Mouse (Mus musculus) splenic B cell, adult 2 months (primary cell): Measurements from ENCODE around the gene Prnp.

Source experiments
- DNase-seq: peaks from one replicate; pipeline ENCODE4 v3.0.0-alpha.2; 2011; ENCODE audit warnings: low read depth, low spot score
- H3K27me3 ChIP-seq: 2 replicates; pipeline ENCODE4 v1.6.1; 2012; ENCODE audit warnings: mild to moderate bottlenecking, low read length, moderate library complexity, mixed read lengths; ENCODE audit not compliant: control insufficient read depth, poor library complexity, insufficient read depth, severe bottlenecking
- H3K36me3 ChIP-seq: 2 replicates; pipeline ENCODE4 v1.6.1; 2012; ENCODE audit warnings: mild to moderate bottlenecking, low read length, moderate library complexity, mixed read lengths; ENCODE audit not compliant: control insufficient read depth, poor library complexity, insufficient read depth, severe bottlenecking

The Prnp gene

GRCm38 (mm10) chr2:131896011-131896410 lies 13.7 kb upstream of the Prnp start:
- Histone ChIP-seq H3K27me3 (no peaks in the 10 kb centered on the region), H3K36me3 (no peaks in the 10 kb centered on the region)
- no peak for DNase-seq

DNA sequence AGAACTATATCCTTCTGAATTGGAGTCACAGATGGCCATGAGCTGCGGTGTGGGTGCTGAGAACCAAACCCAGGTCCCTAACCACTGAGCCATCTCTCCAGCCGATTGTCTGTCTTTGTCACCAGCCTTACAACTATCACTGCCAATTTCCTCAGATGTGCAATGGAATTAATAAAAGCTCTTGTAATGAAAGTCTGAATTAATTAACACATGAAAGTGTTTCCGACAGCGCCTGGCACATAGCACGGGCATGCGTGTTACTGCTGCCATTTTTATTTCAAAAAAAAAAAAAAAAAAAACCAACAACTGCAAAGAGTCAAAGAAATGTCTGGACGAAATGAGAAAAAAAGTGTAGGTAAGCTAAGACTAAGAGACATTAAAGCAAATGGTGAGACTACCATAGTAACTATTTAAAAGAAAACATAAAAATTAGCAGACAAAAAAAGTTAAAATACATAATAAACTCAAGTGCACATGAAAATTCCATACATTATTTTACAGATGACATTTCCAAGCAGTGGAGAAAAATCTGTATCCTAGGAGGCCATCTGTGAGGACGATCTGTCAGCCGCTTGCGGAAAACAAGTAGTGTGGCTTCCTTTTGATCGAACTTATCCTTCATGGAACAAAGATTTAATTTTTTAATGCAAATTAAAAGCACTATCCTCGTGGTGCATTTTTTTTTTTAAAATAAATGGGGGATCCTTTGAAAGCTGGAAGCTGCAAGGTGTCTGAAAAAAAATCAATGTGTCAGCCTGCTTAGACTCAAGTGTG lies 12.2 kb upstream of the Prnp start:
- Histone ChIP-seq H3K27me3 (no peaks in the 10 kb centered on the region), H3K36me3 (no peaks in the 10 kb centered on the region)
- DNase-seq = no peak

- Histone ChIP-seq H3K27me3 (no peaks in the 10 kb centered on the region), H3K36me3 (no peaks in the 10 kb centered on the region)
- no peak for DNase-seq
Observed at GRCm38 (mm10) chr2:131902423-131902822, 7.3 kb upstream of the Prnp start.

- H3K36me3 ChIP-seq = no peaks in the 10 kb centered on the region
- DNase-seq = no peak
Observed at GRCm38 (mm10) chr2:131902867-131903266, 6.9 kb upstream of the Prnp start.

GRCm38 (mm10) chr2:131905025-131905424 lies 4.7 kb upstream of the Prnp start:
- no peaks in the 10 kb centered on the region for H3K36me3 ChIP-seq
- DNase-seq = no peak
- no peaks in the 10 kb centered on the region for H3K27me3 ChIP-seq

More at GRCm38 (mm10) chr2:131902867-131903266, 6.9 kb upstream of the Prnp start:
- H3K27me3 ChIP-seq = no peaks in the 10 kb centered on the region

- DNase-seq = no peak
- no peaks in the 10 kb centered on the region for H3K27me3 ChIP-seq
- no peaks in the 10 kb centered on the region for H3K36me3 ChIP-seq
Observed at GRCm38 (mm10) chr2:131905776-131906175, 4.0 kb upstream of the Prnp start.

DNA sequence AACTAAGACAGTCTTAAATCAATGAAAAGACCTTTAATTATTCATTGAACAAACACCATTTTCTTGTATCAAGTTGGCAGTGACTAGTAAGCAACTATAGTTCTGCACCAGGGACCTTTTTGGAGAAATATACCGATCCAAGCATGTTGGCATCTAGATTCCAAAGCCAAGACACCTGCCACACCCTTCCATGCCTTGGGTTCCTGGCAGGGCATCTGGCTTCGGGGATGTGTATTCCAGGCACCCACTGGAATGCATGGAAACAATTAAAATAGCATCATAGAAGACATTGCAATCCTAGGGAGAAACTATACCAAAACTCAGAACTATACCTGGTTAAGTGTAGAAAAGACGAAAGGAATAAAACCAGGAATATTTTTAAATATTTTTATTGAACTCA lies 3.5 kb upstream of the Prnp start:
- no peak for DNase-seq
- Histone ChIP-seq H3K27me3 (no peaks in the 10 kb centered on the region), H3K36me3 (no peaks in the 10 kb centered on the region)

DNA sequence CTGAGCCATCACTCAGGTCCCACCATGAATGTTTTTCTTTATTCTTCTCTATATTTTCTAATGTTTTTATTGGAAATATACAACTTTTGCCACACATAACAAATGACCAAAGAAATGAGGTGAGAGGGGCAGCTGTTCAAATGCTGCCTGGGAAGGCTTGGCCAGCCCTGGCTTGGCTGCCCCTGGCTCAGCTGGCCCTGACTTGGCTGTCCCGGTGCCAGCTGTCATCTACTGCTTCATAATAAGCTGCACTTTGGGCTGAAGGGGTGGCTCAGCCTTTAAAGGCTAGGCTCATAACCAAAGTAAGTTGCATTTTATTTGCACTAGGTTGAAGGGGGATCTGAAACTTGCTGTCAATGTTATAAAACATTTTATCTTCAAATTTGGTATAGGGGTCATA lies 2.9 kb upstream of the Prnp start:
- no peaks in the 10 kb centered on the region for H3K27me3 ChIP-seq
- no peak for DNase-seq
- no peaks in the 10 kb centered on the region for H3K36me3 ChIP-seq

GRCm38 (mm10) chr2:131907311-131907710 lies 2.4 kb upstream of the Prnp start:
- Histone ChIP-seq H3K36me3 (no peaks in the 10 kb centered on the region), H3K27me3 (no peaks in the 10 kb centered on the region)
- DNase-seq = no peak

GRCm38 (mm10) chr2:131908351-131908861 lies 1.3 kb upstream of the Prnp start:
- DNase-seq = no peak
- H3K27me3 ChIP-seq = no peaks in the 10 kb centered on the region
- no peaks in the 10 kb centered on the region for H3K36me3 ChIP-seq

GRCm38 (mm10) chr2:131908906-131909305 lies 822 bp upstream of the Prnp start:
- Histone ChIP-seq H3K27me3 (no peaks in the 10 kb centered on the region), H3K36me3 (no peaks in the 10 kb centered on the region)
- DNase-seq = no peak

- DNase-seq = no peak
- H3K36me3 ChIP-seq = no peaks in the 10 kb centered on the region
Observed at GRCm38 (mm10) chr2:131910847-131911246, 1.1 kb downstream of the Prnp start.

DNA sequence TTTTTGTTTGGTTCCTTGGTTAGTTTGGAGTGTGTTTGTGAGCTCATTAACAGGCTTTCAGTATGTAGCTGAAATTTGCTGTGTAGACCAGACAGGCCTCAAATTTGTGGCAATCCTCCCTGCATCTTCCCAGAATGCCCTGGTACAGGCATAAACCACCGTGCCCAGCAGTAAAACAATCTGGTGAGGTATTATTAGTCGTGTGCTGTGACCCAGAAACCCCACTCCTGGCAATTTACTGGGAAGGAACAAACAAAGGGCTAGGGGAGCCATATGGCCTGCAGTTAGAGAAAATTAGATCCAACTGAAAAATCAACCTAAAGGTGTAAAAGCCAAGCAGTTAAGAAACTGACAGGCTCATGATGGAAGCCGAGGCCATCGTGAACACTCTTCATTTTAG lies 1.6 kb downstream of the Prnp start:
- DNase-seq = no peak

More at GRCm38 (mm10) chr2:131910847-131911246, 1.1 kb downstream of the Prnp start:
- H3K27me3 ChIP-seq = no peaks in the 10 kb centered on the region

GRCm38 (mm10) chr2:131912526-131913258 lies 3.0 kb downstream of the Prnp start:
- Histone ChIP-seq H3K36me3 (no peaks in the 10 kb centered on the region), H3K27me3 (no peaks in the 10 kb centered on the region)
- no peak for DNase-seq

More for the DNA sequence above, 1.6 kb downstream of the Prnp start:
- Histone ChIP-seq H3K27me3 (no peaks in the 10 kb centered on the region), H3K36me3 (no peaks in the 10 kb centered on the region)

GRCm38 (mm10) chr2:131932275-131932902 lies 22.7 kb downstream of the Prnp start:
- Histone ChIP-seq H3K36me3 (no peaks in the 10 kb centered on the region), H3K27me3 (no peaks in the 10 kb centered on the region)
- no peak for DNase-seq
